Mouse (Mus musculus): ENCODE data around the gene Cul1. TPM values are rescaled to one million over a fixed set of nuclear protein-coding genes. Genes with fewer than 3 reads are reported as not detected.
"Not testable (repeated sequence)": the region's sequence is repeated elsewhere in the genome, so short reads cannot be mapped to it uniquely, and the experiment has no call there.

The Cul1 gene
- total RNA-seq (2014; fragmentation: Nextera tagmentation) (134 and 139 TPM in 2 replicates), total RNA-seq (2017) (129 and 140 TPM in 2 replicates)

GRCm38 (mm10) chr6:47453098-47453497, at the start of gene Cul1:
Cul1 (plus strand) TSS chr6:47453398.
- no peak for ATAC-seq (replicated peaks; ENCODE audit: poor library complexity, severe bottlenecking)

GRCm38 (mm10) chr6:47404419-47405382, 48.5 kb upstream of the Cul1 start:
- ATAC-seq (replicated peaks; ENCODE audit: poor library complexity, severe bottlenecking): no peak

- ATAC-seq (replicated peaks; ENCODE audit: poor library complexity, severe bottlenecking): no peak
These were observed 40.2 kb upstream of the Cul1 start for GRCm38 (mm10) chr6:47412886-47413606.

- ATAC-seq (replicated peaks; ENCODE audit: poor library complexity, severe bottlenecking): no peak
These were observed 39.5 kb upstream of the Cul1 start for GRCm38 (mm10) chr6:47413656-47414055.

- no peak for ATAC-seq (replicated peaks; ENCODE audit: poor library complexity, severe bottlenecking)
These were observed 34.5 kb upstream of the Cul1 start for GRCm38 (mm10) chr6:47418691-47419090.

GRCm38 (mm10) chr6:47420156-47420555, 33.0 kb upstream of the Cul1 start:
- ATAC-seq (replicated peaks; ENCODE audit: poor library complexity, severe bottlenecking): no peak

GRCm38 (mm10) chr6:47421221-47421620, 32.0 kb upstream of the Cul1 start:
- ATAC-seq (replicated peaks; ENCODE audit: poor library complexity, severe bottlenecking): no peak

GRCm38 (mm10) chr6:47426136-47426535, 27.1 kb upstream of the Cul1 start:
- no peak for ATAC-seq (replicated peaks; ENCODE audit: poor library complexity, severe bottlenecking)

- not testable (repeated sequence) for ATAC-seq (replicated peaks; ENCODE audit: poor library complexity, severe bottlenecking)
These were observed 26.6 kb upstream of the Cul1 start for GRCm38 (mm10) chr6:47426556-47426955.

GRCm38 (mm10) chr6:47432795-47433194, 20.4 kb upstream of the Cul1 start:
- peak; percentile 30; the same call in 1 of the 2 replicates for ATAC-seq (replicated peaks; ENCODE audit: poor library complexity, severe bottlenecking)

- ATAC-seq (replicated peaks; ENCODE audit: poor library complexity, severe bottlenecking): no peak
These were observed 13.1 kb upstream of the Cul1 start for GRCm38 (mm10) chr6:47440080-47440479.

GRCm38 (mm10) chr6:47447658-47448057, 5.5 kb upstream of the Cul1 start:
- no peak for ATAC-seq (replicated peaks; ENCODE audit: poor library complexity, severe bottlenecking)

GRCm38 (mm10) chr6:47453522-47454130, 428 bp downstream of the Cul1 start:
- ATAC-seq (replicated peaks; ENCODE audit: poor library complexity, severe bottlenecking): peak; percentile 33

- peak; percentile 78 for ATAC-seq (replicated peaks; ENCODE audit: poor library complexity, severe bottlenecking)
These were observed 955 bp downstream of the Cul1 start for GRCm38 (mm10) chr6:47454131-47454574.

GRCm38 (mm10) chr6:47454575-47455571, 1.7 kb downstream of the Cul1 start:
- peak; percentile 36 for ATAC-seq (replicated peaks; ENCODE audit: poor library complexity, severe bottlenecking)

GRCm38 (mm10) chr6:47455843-47456242, 2.6 kb downstream of the Cul1 start:
- no peak for ATAC-seq (replicated peaks; ENCODE audit: poor library complexity, severe bottlenecking)

- ATAC-seq (replicated peaks; ENCODE audit: poor library complexity, severe bottlenecking): no peak
These were observed 3.7 kb downstream of the Cul1 start for GRCm38 (mm10) chr6:47456853-47457252.

- ATAC-seq (replicated peaks; ENCODE audit: poor library complexity, severe bottlenecking): no peak
These were observed 12.2 kb downstream of the Cul1 start for GRCm38 (mm10) chr6:47465400-47465799.

GRCm38 (mm10) chr6:47466488-47466887, 13.3 kb downstream of the Cul1 start:
- ATAC-seq (replicated peaks; ENCODE audit: poor library complexity, severe bottlenecking): no peak

All from granulocyte monocyte progenitor cell, adult 5-6 weeks (primary cell).